Mouse (Mus musculus) c-Kit-positive CD71-positive TER-119-negative erythroid progenitor cells, embryonic 14.5 days (primary cell): ENCODE results near the gene Irf1.

Source experiments
- DNase-seq: peaks from one replicate; pipeline ENCODE4 v3.0.0-alpha.2; 2013; ENCODE audit warnings: low read depth

Gene Irf1

GRCm38 (mm10) chr11:53810749-53811148 is 40.9 kb downstream of the Irf1 start:
- no peak for DNase-seq

- DNase-seq: no peak
Observed at GRCm38 (mm10) chr11:53811312-53811711, 41.5 kb downstream of the Irf1 start.

DNA sequence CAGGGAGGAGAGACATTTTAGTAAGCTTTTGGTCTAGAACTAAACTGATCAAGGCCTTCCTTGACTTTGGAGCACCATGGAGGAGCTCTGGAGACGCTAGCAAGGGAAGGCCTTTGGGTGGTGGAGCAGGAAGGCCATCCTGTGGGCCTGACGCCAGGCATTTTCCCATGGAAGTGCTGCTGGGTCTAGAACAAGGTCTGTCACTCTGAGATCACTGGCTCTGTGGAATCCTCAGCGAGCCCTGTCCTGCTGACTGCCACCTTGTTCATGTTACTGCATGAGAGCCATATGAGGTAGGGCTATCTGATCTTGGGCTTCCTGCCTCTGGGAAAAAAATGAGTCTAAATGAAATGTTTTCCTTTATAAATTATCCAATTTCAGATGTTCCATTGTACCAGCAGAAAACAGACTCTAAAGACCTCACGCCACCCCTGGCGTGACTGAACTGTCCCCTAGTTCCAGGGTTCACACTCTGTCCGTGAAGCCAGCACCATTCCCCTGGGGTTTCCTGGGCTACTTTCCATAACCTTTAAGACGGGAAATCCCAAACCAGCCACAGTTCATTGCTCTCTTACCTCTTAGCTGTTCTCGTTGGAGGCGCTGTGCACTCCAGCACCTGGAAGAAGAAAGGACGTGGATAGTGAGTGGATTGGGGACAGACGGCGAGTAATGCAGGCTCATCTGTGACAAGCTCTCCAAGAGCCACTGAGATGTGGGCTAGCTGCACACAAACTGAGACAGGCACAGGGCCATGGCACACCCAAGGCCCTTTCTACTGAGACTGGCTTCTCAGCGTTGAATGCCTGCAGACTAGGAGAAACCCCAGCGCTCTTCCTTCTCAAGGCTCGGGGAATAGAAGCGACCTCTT is 43.4 kb downstream of the Irf1 start:
- no peak for DNase-seq

DNA sequence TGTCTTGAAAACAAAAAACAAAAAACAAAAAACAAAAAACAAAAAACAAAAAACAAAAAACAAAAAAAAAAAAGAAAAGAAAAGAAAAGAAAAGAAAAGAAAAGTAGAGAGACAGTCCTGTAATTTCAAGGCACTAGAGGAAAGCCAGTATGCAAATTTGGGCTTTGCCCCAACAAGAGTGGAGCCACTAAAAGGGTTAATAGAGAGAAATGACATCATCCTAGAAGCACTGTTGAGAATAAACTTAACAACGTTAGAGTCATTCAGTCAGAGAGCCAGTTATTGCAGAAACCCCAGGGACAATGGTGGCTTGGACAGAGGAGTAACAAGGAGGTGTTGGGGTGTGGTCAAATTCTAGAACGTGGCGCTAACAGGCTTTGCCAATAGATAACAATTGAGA is 45.0 kb downstream of the Irf1 start:
- DNase-seq: no peak

GRCm38 (mm10) chr11:53816841-53817375 is 47.1 kb downstream of the Irf1 start:
- DNase-seq: no peak

DNA sequence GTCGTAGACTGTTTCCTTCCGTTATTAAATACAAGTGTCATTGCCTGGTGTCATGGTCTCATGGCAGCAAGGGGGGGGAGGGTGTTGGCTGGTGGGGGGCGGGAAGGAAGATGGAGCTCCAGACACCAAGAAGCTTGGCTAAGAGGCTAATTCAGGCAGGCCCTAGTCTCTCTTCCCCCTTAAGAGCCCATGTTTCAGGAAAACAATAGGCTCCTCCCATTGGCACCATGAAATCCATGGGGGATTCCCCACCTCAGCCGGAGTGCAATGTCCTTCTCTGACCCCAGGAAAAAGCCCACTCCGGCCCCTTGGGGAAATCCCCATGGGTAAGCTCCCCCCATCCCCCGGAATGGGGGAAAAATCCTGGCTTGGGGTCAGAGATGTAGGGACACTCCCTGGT is 49.0 kb downstream of the Irf1 start:
- no peak for DNase-seq

GRCm38 (mm10) chr11:53819511-53819910 is 49.7 kb downstream of the Irf1 start:
- DNase-seq: no peak

DNA sequence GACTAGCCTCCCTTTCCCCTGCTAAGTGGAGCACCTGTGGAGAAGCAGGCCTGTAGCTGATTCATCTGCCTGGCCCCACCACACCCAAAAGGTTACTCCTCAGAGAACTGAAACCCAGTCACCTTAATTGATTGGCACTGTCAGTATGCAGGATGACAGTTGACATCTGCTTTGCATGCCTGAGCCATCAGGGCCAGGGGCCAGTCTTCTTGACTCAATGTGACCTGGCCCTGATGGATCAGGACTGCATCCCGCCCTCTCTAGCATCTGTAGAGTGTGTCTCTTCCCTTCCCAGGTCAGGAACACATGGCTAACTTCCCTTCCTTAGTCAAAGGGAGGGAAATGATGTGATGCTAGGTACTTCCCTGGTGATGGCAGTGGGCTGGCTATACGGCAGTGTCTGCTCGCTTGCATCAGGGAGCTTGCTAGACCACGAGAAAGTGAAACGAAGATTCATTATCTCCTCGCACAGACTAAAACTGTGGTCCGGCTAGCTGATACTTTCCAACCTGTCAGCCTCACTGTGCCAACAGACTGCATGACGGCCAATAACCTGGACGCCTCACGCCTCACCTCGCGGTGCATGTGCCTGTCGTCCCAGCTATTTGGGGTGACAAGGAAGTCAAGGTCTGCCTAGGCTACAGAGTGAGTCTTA is 50.8 kb downstream of the Irf1 start:
- no peak for DNase-seq

DNA sequence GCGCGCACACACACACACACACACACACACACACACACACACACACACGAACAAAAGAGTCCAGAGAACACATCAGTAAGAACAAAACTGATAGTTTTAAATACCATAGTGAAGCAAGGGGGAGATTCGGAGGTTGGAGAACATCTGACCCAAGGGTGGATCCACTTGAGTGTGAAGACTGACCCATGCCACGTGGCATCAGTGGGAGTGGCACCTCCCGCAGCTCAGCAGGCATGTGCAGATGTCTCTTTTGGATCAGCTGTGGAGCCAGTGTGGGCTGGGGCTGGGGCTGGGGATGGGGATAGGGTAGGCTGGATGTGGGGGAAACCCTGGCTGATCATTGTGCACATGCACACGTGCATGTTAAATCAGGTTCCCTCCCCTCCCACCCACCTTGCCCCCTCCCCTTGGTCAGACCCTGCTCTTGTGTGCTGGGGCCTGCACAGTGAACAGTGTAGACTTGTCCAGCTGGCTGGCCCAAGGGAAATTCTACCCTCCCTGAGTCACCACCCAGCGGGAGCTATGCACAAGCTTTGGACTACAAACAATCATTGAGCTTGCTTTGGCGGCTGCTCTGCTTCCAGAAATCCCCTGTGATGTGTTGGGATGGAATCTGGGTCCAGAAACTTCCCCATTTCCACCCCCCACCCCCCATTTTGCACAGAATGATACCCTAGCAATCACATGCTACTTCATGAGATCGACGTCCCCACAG is 51.6 kb downstream of the Irf1 start:
- no peak for DNase-seq

DNA sequence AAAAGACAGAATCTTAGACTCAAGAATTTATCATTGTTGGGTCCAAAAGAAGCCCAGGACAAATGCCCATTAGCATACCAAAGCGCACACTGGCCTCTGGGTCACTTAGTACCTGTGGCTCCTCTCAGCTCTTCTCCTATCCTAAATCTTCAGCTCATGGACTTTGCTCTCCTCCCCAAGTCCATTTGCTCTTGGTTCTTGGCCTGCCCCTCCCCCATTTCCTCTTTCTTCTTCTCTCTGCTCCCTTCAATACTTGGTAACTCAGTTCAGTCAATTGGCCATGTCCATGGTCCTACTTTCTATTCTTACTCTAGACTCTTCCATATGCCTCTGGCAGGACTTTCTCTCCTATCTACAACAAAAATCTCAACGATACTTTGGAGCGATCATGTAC is 52.1 kb downstream of the Irf1 start:
- DNase-seq: no peak

DNA sequence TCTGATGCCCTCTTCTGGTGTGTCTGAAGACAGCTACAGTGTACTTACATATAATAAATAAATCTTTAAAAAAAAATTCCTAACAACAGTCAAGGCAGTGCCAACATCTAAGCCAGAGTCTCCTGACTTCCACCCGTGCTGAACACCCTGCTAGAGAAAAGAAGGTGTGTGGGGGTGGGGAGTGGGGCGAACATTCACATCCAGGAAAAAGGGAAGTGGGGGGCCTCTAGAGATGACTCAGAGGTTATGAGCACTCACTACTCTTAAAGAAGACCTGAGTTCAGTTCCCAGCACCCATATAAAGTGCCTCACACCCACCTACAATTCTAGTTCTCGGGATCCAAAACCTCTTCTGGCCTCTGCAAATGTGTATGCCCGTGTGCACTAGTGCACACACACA is 55.6 kb downstream of the Irf1 start:
- DNase-seq: no peak
